Mouse (Mus musculus): Measurements from ENCODE around the gene Tstd2.

Gene Tstd2

GRCm38 (mm10) chr4:46084416-46085172 lies 53.9 kb downstream of the Tstd2 start:
- DNase-seq (ENCODE audit: low read depth): no peak

GRCm38 (mm10) chr4:46082555-46082954 lies 55.9 kb downstream of the Tstd2 start:
- DNase-seq (ENCODE audit: low read depth): no peak

GRCm38 (mm10) chr4:46080261-46080660 lies 58.2 kb downstream of the Tstd2 start:
- no peak for DNase-seq (ENCODE audit: low read depth)

GRCm38 (mm10) chr4:46076892-46077291 lies 61.6 kb downstream of the Tstd2 start:
- DNase-seq (ENCODE audit: low read depth): no peak

GRCm38 (mm10) chr4:46075664-46076063 lies 62.8 kb downstream of the Tstd2 start:
- no peak for DNase-seq (ENCODE audit: low read depth)

- DNase-seq (ENCODE audit: low read depth): no peak
Observed at GRCm38 (mm10) chr4:46073736-46074135, 64.8 kb downstream of the Tstd2 start.

GRCm38 (mm10) chr4:46072631-46073030 lies 65.9 kb downstream of the Tstd2 start:
- DNase-seq (ENCODE audit: low read depth): no peak

- no peak for DNase-seq (ENCODE audit: low read depth)
Observed at GRCm38 (mm10) chr4:46069851-46070482, 68.5 kb downstream of the Tstd2 start.

GRCm38 (mm10) chr4:46068573-46068972 lies 69.9 kb downstream of the Tstd2 start:
- DNase-seq (ENCODE audit: low read depth): no peak

- DNase-seq (ENCODE audit: low read depth): no peak
Observed at GRCm38 (mm10) chr4:46068060-46068459, 70.4 kb downstream of the Tstd2 start.

GRCm38 (mm10) chr4:46065695-46066340 lies 72.7 kb downstream of the Tstd2 start:
- no peak for DNase-seq (ENCODE audit: low read depth)

- DNase-seq (ENCODE audit: low read depth): no peak
Observed at GRCm38 (mm10) chr4:46064961-46065360, 73.5 kb downstream of the Tstd2 start.
